Mouse (Mus musculus) limb, embryonic 15.5 days (tissue): ENCODE measurements around the gene Olfr1128. TPM values are rescaled to one million over a fixed set of nuclear protein-coding genes. Genes with fewer than 3 reads are reported as not detected.

Experiments used
- polyA plus RNA-seq: library from polyadenylated mRNA; unstranded; fragments of >200 nt; fragmentation: Nextera tagmentation; extraction: Ambion mirVana; gene quantifications from 2 replicates; pipeline ENCODE4 v1.2.1, GENCODE M21; 2015

Gene Olfr1128
- polyA plus RNA-seq, 1 experiment from 2014 or later: not detected

Other genes starting within 250 kb of the Olfr1128 start
- not detected in 2 replicates for gene Olfr1118, start 238.0 kb downstream of the Olfr1128 start, polyA plus RNA-seq
- not detected in 2 replicates for gene Olfr1120, start 190.7 kb downstream of the Olfr1128 start, polyA plus RNA-seq
- gene Olfr1121, start 175.6 kb downstream of the Olfr1128 start, polyA plus RNA-seq: not detected in 2 replicates
- gene Olfr1122, start 159.7 kb downstream of the Olfr1128 start, polyA plus RNA-seq: not detected in 2 replicates
- gene Olfr1123, start 128.9 kb downstream of the Olfr1128 start, polyA plus RNA-seq: not detected in 2 replicates
- gene Olfr1124, start 115.3 kb downstream of the Olfr1128 start, polyA plus RNA-seq: not detected in 2 replicates
- not detected in 2 replicates for gene Olfr1126, start 91.6 kb downstream of the Olfr1128 start, polyA plus RNA-seq
- gene Pramel7, start 48.4 kb downstream of the Olfr1128 start, polyA plus RNA-seq: not detected in 2 replicates
- gene Pramel6, start 39.0 kb downstream of the Olfr1128 start, polyA plus RNA-seq: not detected in 2 replicates
- not detected in 2 replicates for gene Olfr153, start 13.7 kb downstream of the Olfr1128 start, polyA plus RNA-seq
- gene Olfr1129, start 28.4 kb upstream of the Olfr1128 start, polyA plus RNA-seq: not detected in 2 replicates
- not detected in 2 replicates for gene Olfr1130, start 60.7 kb upstream of the Olfr1128 start, polyA plus RNA-seq
- not detected in 2 replicates for gene Olfr1131, start 81.6 kb upstream of the Olfr1128 start, polyA plus RNA-seq
- gene Olfr1132, start 92.0 kb upstream of the Olfr1128 start, polyA plus RNA-seq: not detected in 2 replicates
- not detected in 2 replicates for gene Olfr1133, start 101.8 kb upstream of the Olfr1128 start, polyA plus RNA-seq
- gene Olfr1134, start 112.9 kb upstream of the Olfr1128 start, polyA plus RNA-seq: not detected in 2 replicates
- not detected in 2 replicates for gene Olfr1135, start 128.1 kb upstream of the Olfr1128 start, polyA plus RNA-seq
- gene Olfr1136, start 148.4 kb upstream of the Olfr1128 start, polyA plus RNA-seq: not detected in 2 replicates
- not detected in 2 replicates for gene Olfr1137, start 167.6 kb upstream of the Olfr1128 start, polyA plus RNA-seq
- not detected in 2 replicates for gene Olfr1138, start 194.4 kb upstream of the Olfr1128 start, polyA plus RNA-seq
- gene Olfr1140, start 198.2 kb upstream of the Olfr1128 start, polyA plus RNA-seq: not detected in 2 replicates
- not detected in 2 replicates for gene Olfr1141, start 208.4 kb upstream of the Olfr1128 start, polyA plus RNA-seq
- not detected in 2 replicates for gene Olfr152, start 233.9 kb upstream of the Olfr1128 start, polyA plus RNA-seq